Mouse (Mus musculus) hindlimb bud, embryonic 11.5 days (tissue): ENCODE measurements around the gene Ramp3.

Experiments
- DNase-seq: peaks from one replicate; pipeline ENCODE4 v3.0.0-alpha.2; 2012; ENCODE audit warnings: low read depth, low spot score; ENCODE audit errors: extremely low spot score

The Ramp3 gene

GRCm38 (mm10) chr11:6726921-6727320 lies 68.6 kb downstream of the Ramp3 start:
- no peak for DNase-seq
